Mouse (Mus musculus) embryonic fibroblast, embryonic 13.5 days (primary cell): Measurements from ENCODE around the gene Tspan7. TPM values are rescaled to one million over a fixed set of nuclear protein-coding genes. Genes with fewer than 3 reads are reported as not detected.

Experiments
- H3K27ac ChIP-seq: 2 replicates; pipeline ENCODE4 v1.5.1; 2012; ENCODE audit warnings: low read length, control low read depth, inconsistent platforms; ENCODE audit not compliant: insufficient read depth
- H3K4me1 ChIP-seq: 2 replicates; pipeline ENCODE4 v1.6.1; 2011; ENCODE audit warnings: low read length; ENCODE audit not compliant: control insufficient read depth, insufficient read depth
- H3K4me3 ChIP-seq: 2 replicates; pipeline ENCODE4 v1.5.1; 2011; ENCODE audit warnings: mild to moderate bottlenecking, control low read depth, low read length; ENCODE audit not compliant: insufficient read depth
- CTCF ChIP-seq: IDR thresholded peaks from 2 replicates; pipeline ENCODE4 v1.5.1; 2011; ENCODE audit warnings: mild to moderate bottlenecking, control low read depth, low read length, moderate library complexity, borderline replicate concordance; ENCODE audit not compliant: insufficient read depth
- POLR2A ChIP-seq: IDR thresholded peaks from 2 replicates; pipeline ENCODE4 v1.6.1; 2011; ENCODE audit warnings: low read depth, mild to moderate bottlenecking, control low read depth, low read length, moderate library complexity
- polyA plus RNA-seq: library from polyadenylated mRNA; stranded (reverse); fragments of >200 nt; gene quantifications from 2 replicates; pipeline ENCODE4 v1.2.4, GENCODE M21; 2011; ENCODE audit warnings: low read depth; ENCODE audit not compliant: missing spikeins, insufficient read length

The Tspan7 gene
- polyA plus RNA-seq, 1 experiment: 16.2 TPM

DNA sequence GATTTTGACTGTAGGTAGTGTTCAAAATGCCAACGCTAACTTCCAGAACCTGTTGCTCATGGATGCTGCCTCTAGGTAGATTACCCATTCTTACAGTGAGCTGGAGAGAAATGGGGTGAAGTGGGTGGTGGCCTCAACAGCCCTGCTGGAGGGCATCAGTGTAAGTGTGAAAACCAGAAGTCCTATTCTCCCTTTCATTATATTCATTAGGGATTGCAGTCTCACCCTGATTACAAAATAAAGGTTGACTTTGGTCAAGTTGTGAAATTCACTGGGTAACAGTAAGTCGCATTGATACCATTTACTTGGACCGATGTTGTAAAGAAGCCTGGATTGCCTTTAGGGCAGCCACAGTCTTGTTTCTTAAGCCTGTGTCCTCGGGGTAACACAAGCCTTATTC lies 97.8 kb downstream of the Tspan7 start:
- Histone ChIP-seq H3K27ac (no peak overlapping the region), H3K4me3 (no peak overlapping the region), H3K4me1 (no peaks in the 10 kb centered on the region)
- TF ChIP-seq CTCF (no peak), POLR2A (no peak)

DNA sequence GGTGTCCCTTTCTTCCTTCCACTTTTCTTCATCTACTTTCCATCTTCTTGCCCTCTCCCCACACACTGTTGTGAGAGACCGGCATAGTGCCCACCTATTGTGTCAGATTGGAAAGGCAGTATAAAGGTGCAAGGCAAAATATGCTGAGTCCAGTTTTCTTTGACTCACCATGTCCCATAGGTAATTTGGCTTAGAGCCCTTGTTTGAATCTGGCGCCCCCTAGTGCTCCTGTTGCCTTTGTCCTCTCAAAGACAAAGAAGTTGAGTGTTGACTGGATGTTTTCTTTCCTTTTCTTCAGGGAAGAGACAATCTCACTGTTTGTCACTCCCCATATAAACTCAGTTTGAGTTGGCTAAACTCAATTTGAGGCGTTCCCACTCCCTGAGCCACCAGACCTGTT lies 107.3 kb downstream of the Tspan7 start:
- Histone ChIP-seq H3K27ac (no peak overlapping the region), H3K4me3 (no peak overlapping the region), H3K4me1 (no peaks in the 10 kb centered on the region)
- TF ChIP-seq POLR2A (no peak), CTCF (no peak)

DNA sequence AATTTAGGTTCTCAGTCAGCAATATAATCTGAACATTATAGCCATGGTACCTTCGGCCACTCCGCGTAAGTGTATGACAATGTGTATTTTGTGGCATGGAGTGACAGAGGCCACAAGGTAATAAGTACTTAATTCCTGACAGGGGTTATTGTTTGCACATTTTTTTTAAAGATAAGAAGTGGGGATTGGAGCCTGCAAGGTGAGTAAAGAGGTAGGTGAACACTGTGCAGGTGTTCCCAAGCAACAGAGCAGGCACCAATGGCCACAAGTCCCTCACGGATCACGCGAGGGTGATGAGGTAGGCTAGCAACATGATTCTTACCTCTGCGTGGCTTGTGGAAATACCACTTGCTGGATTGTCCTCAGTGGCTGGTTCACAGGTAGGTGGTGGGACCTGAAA lies 108.6 kb downstream of the Tspan7 start:
- H3K27ac ChIP-seq: no peak overlapping the region
- no peaks in the 10 kb centered on the region for H3K4me1 ChIP-seq
- no peak for TF ChIP-seq POLR2A
- no peak for TF ChIP-seq CTCF
- H3K4me3 ChIP-seq: no peak overlapping the region

DNA sequence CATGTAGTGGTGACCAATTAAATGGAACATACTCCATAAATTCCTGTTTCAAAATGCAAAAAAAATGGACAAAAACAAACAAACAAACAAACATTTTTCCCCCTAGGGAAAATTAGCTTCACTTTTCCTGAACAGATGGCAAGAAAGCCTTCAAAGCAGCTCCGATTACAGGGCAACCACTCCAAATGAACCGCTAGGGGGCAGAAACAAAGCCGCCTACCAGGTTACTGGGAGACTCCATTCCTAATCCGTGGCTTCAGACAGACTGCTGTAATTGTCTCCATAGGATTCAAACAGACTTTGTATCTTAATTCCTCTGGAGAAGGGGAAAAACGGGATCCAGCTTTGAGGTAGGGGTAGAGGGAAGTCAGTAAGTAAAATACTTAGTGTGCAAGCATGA lies 132.2 kb downstream of the Tspan7 start:
- no peak for TF ChIP-seq CTCF
- no peak for TF ChIP-seq POLR2A
- no peak overlapping the region for H3K4me3 ChIP-seq

GRCm38 (mm10) chrX:10641062-10641461 lies 156.1 kb downstream of the Tspan7 start:
- no peaks in the 10 kb centered on the region for H3K4me1 ChIP-seq
- TF ChIP-seq CTCF (no peak), POLR2A (no peak)
- H3K27ac ChIP-seq: no peak overlapping the region
- H3K4me3 ChIP-seq: no peak overlapping the region

More for the DNA sequence above, 132.2 kb downstream of the Tspan7 start:
- no peak overlapping the region for H3K27ac ChIP-seq
- H3K4me1 ChIP-seq: no peaks in the 10 kb centered on the region

Other genes with a start within 250 kb of the Tspan7 start
- gene Otc, start 232.9 kb upstream of the Tspan7 start, polyA plus RNA-seq: not detected in 2 replicates
- 38.1 and 51.2 TPM in 2 replicates for gene Mid1ip1, start 229.9 kb downstream of the Tspan7 start, polyA plus RNA-seq